Mouse (Mus musculus) left cerebral cortex, adult 11 months (tissue): ENCODE results near the gene Tmem185b.

Experiments
- DNase-seq: peaks from one replicate; pipeline ENCODE4 v3.0.0; 2022; ENCODE audit warnings: low spot score

Tmem185b gene

GRCm38 (mm10) chr1:119525689-119526591 lies at the start of gene Tmem185b:
Gene Tmem185b, plus strand, starts transcription at chr1:119526160.
- DNase-seq = peak; percentile 69

- DNase-seq = no peak
Observed at GRCm38 (mm10) chr1:119476905-119477353, 49.0 kb upstream of the Tmem185b start.

- DNase-seq = no peak
Observed at GRCm38 (mm10) chr1:119479641-119480040, 46.3 kb upstream of the Tmem185b start.

GRCm38 (mm10) chr1:119480678-119481077 lies 45.3 kb upstream of the Tmem185b start:
- DNase-seq = no peak

- DNase-seq = no peak
Observed at GRCm38 (mm10) chr1:119481205-119481932, 44.6 kb upstream of the Tmem185b start.

GRCm38 (mm10) chr1:119482891-119483290 lies 43.1 kb upstream of the Tmem185b start:
- DNase-seq = no peak

- no peak for DNase-seq
Observed at GRCm38 (mm10) chr1:119484457-119484856, 41.5 kb upstream of the Tmem185b start.

- no peak for DNase-seq
Observed at GRCm38 (mm10) chr1:119485825-119486224, 40.1 kb upstream of the Tmem185b start.

GRCm38 (mm10) chr1:119487917-119488590 lies 37.9 kb upstream of the Tmem185b start:
- no peak for DNase-seq

GRCm38 (mm10) chr1:119490765-119491164 lies 35.2 kb upstream of the Tmem185b start:
- no peak for DNase-seq

- DNase-seq = no peak
Observed at GRCm38 (mm10) chr1:119492097-119492496, 33.9 kb upstream of the Tmem185b start.

GRCm38 (mm10) chr1:119492505-119492904 lies 33.5 kb upstream of the Tmem185b start:
- no peak for DNase-seq

GRCm38 (mm10) chr1:119494024-119494711 lies 31.8 kb upstream of the Tmem185b start:
- no peak for DNase-seq

GRCm38 (mm10) chr1:119494712-119495395 lies 31.1 kb upstream of the Tmem185b start:
- DNase-seq = no peak

GRCm38 (mm10) chr1:119495396-119495775 lies 30.6 kb upstream of the Tmem185b start:
- DNase-seq = no peak

GRCm38 (mm10) chr1:119497346-119498004 lies 28.5 kb upstream of the Tmem185b start:
- DNase-seq = no peak

- no peak for DNase-seq
Observed at GRCm38 (mm10) chr1:119498536-119499231, 27.3 kb upstream of the Tmem185b start.

GRCm38 (mm10) chr1:119499456-119499855 lies 26.5 kb upstream of the Tmem185b start:
- no peak for DNase-seq

- no peak for DNase-seq
Observed at GRCm38 (mm10) chr1:119501881-119502280, 24.1 kb upstream of the Tmem185b start.

GRCm38 (mm10) chr1:119502729-119503128 lies 23.2 kb upstream of the Tmem185b start:
- DNase-seq = no peak
